Mouse (Mus musculus): ENCODE measurements around the gene Focad.
"Not testable (repeated sequence)": the region's sequence is repeated elsewhere in the genome, so short reads cannot be mapped to it uniquely, and the experiment has no call there.

The Focad gene

DNA sequence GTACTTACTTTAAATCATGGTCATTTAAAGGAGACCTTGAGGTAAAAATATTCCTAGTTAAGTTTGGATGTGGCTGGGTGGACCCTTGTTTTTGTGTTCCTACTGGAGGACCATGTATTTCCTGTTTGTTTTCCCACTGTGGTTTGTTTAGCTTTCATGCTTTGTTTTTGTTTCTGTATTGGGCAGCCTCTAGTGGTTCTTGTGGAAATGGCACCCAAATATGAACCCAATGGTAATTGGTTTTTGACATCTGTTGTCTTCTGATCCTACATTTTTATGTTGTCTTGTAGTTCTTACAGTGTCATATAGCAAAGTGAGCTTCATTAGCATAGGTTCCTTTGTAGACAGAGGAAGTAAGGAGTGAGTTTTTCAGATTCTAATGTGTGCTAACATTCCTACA lies 207.9 kb downstream of the Focad start:
- peak; percentile 20 for DNase-seq (ENCODE audit: low spot score)

DNA sequence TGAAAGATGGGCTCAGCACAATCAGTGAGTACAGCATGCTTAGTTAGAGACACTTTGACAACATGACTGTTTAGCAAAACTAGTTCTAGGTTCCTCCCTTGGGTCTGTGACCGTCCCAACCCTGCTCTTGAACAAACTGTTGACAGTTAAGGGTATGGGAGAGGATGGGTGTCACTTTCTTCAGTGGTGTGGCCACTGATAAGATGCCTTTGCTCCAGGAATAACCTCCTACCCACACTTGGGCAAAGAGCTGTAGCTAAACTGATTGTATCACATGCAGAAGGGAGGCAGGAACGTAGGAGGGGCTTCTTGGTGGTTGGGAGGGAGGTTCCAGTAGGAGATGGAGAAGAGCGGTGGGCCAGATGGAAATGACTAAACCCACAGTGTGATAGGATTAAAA lies 213.3 kb downstream of the Focad start:
- no peak for DNase-seq (ENCODE audit: low spot score)

DNA sequence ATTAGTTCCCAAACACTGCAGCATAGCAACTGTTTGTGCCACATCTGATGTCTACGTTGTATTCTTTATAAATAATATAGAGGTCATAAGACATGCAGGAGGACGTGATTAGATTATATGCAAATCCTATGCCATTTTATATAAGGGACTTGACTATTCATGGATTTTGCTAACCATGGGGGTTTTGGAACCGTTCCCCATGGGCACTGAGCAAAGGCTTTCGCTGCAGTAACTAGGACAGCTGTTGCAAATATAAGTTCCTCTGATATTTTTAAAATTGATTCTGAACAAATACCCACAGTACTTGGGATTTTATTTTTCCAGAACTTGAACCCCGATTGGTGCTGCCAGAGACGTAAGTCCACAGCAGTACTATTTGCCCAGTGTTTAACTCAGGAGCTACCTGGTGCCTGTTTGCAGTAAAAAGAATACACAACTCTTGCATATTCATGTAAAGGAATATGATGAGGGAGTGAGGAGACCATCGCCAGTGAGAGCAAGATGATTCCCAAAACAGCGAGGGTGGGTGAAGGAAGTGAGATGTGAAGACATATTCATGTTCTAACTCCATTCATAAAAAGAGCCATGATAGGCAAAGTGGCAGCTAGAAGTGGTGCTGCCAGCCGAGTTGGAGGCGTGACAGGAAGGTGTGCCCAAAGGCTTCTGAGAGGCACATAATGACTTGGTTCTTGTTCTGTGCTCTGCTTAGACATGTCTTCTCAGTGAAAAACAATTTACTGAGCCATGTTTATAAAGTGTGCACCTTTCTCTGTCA lies 214.1 kb downstream of the Focad start:
- no peak for DNase-seq (ENCODE audit: low spot score)

DNA sequence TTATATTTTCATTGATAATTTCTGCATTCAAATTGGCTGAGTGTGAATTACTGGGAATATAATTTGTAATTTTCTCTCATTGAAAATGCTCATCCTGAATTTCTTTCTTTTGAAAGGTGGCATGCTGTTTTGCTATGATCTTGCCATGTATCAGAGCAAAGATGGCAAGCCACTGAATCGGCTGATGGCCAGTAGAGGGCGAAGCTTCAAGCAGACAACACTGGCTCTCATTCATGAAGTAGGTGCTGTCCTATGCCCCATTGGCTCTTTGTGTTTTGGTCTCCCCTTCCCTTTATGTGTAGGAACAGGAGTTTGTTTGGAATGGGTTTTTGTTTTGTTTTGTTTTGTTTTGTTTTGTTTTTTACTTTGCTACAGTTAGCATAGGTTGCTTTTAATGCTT lies 215.2 kb downstream of the Focad start:
- DNase-seq (ENCODE audit: low spot score): peak; percentile 39

DNA sequence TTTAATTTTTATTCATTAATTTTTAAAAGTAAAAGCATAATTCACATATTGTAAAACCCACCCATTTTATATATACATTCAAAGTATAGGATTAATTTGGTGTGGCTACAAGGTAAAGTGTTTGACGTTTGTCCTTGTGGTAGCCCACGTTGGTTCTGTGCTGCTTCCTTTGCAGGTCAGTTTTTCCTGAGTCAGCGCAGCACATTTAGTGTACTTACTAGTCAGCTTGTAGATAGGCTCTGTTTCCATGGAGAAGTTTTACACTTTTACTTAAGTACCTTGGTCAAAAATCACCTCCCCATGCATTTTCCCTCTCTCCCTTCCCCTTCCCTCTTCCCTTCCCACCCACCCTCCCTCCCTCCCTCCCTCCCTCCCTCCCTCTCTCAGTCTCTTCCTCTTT lies 220.5 kb downstream of the Focad start:
- DNase-seq (ENCODE audit: low spot score): no peak

DNA sequence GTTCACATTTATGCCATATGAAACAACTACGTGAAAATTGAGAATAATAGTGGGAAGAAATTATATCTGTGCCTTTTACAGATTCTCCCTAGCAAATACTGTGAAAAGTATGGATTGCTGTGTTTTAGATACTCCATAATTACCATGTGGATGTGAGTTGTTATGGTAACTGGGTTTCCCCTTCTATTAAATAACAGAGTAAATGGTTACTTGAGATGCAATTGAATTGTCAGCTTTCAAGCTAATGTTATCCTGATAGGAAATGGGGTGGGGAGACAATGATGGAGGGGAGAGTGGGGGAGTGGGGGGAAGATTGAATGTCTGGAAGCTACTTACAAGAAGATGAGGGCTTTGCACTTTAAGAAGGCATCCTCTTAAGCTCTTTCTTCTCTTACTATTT lies 225.6 kb downstream of the Focad start:
- no peak for DNase-seq (ENCODE audit: low spot score)

DNA sequence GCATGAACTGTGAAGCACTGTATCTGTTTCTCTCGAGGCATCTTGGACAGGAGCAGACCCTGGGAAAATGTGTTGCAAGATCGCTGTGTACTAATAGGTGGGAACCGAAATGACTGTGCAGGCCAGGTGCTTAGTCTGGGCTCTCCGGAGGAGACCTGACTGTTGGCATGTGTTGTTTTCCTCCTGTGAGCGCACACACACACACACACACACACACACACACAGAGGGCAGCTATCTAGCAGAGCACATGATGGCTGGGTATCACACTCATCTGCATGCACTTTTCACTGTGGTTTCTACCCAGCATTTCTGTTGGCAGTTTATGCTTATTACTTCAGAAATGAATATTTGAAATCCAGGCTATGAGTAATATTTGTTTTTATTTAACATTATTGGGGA lies 231.0 kb downstream of the Focad start:
- DNase-seq (ENCODE audit: low spot score): no peak

DNA sequence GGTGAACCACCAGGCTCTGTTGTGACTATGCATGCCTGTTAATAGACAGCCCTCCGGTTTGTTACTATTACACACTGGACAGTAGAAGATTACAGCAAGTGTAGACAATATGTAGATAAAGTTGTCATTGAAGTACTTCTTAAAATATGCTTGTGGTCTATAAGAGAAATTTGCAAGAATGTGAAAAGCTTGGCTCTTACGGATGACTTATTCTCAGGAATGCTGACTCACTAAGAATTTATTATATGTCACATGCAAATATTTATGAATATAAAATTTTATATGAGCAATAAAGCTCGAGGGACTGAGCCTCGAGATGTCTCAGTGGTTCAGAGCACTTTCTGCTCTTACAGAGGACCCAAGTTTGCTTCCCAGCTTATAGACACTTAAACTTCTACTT lies 240.1 kb downstream of the Focad start:
- DNase-seq (ENCODE audit: low spot score): no peak

DNA sequence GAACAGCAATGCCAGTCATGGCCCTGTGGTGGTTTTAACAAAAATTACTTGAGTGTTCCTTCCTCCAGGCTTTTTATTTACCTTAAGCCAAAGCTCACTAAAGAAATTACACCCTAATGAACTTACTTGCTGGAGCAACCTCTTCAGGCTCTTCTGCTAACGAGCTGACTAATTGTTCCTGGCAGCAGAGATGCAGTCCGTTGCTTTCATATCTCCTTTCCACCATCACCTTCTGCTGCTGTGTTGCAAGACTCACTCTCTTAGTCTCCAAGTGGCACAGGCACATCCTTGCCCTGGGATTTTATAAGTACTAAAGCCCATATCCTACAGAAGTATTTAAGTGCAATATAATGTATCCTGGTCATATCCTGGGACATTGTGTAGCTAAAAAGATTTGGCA lies 242.3 kb downstream of the Focad start:
- peak; percentile 12 for DNase-seq (ENCODE audit: low spot score)

DNA sequence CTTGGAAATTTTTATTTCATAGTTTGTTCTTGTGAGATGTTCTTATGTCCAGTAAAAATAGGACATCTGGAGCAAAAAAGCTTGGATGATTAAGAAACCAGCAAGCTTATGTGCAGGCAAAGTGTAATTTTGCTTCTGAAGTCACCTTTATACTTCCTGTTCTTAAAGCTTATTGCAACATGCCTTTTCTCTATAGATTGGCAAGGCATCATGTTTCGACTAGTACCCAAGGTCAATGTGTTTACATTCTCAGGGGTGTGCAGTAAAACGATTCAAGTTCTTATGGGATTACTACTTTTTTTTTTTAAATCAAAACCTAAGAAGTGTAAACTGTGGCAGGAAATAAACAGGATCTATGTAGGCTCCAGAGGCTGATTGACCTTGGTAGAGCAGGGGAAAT lies 242.9 kb downstream of the Focad start:
- DNase-seq (ENCODE audit: low spot score): no peak

DNA sequence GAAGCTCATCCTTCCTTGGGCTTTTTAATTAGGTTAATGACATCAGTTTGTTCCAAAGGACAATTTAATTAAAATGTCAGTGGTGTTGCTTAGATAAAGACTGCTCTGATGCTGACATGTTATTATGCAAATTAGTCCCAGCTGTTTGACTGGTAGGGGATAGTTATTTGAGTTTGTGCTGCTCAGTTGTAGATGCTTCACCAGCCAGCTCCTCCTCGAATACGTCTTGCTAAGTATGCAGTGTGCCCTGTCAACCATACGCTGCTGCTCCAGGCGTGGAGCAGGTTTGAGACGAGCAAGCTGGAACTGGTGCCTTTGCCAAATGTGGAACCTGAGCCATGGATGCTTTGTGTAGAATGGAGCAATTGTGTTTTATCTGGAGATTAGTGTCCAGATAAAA lies 243.7 kb downstream of the Focad start:
- peak; percentile 27 for DNase-seq (ENCODE audit: low spot score)

DNA sequence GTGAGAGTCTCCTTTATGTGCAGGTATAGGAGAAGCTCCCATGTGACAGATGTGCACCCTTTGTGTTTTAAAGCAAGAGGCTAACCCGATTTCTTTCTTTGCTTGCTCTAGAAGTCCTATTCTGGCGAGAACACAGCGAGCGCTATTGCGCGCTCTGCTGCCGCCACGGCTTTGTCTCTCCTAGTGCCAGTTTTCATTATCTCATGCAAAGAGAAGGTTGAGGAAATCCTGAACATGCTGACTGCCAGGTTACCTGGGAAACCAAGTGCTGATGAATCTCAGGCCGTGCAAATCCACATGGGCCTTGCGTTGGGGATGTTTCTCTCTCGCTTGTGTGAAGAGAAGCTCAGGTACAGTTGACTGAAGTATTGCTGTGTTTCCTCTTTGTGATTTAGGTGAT lies 250.0 kb downstream of the Focad start:
- DNase-seq (ENCODE audit: low spot score): no peak

DNA sequence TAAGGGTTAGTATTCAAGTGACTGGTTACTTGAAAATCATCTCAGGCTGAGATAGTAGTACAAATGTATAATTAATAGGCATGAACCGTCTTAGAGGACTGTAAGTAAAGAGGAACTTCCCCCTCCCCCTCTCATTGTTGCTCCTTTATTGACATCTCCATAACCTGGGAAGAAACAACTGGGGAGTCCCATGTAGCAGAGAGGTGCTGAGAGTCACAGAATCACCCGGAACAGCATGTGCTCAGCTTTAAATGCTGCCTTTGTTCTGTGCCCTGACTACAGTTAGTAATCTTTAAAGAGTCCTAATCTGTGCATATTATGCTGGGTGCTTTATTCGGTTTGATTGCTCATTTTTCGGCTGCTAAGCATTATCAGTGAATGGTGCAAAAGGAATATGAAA lies 250.6 kb downstream of the Focad start:
- no peak for DNase-seq (ENCODE audit: low spot score)

DNA sequence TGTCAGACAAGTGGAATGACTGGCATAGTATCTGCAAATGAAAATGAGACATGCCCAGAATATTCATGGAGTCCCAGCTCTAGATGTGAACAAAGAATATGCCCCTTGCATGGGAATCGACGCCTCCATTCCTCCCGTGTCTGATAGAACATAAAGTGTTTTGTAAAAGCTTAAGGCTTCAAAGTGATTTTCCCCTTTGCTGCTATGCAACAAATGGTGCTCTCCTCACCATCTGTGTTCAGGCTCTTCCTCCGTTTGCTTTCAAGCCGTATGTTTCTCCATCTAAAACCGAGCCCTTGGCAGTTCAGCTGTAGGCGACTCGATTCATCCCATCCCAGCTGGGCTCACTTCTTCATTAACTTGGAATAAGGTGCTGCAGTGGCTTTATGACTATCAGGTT lies 251.5 kb downstream of the Focad start:
- DNase-seq (ENCODE audit: low spot score): no peak

DNA sequence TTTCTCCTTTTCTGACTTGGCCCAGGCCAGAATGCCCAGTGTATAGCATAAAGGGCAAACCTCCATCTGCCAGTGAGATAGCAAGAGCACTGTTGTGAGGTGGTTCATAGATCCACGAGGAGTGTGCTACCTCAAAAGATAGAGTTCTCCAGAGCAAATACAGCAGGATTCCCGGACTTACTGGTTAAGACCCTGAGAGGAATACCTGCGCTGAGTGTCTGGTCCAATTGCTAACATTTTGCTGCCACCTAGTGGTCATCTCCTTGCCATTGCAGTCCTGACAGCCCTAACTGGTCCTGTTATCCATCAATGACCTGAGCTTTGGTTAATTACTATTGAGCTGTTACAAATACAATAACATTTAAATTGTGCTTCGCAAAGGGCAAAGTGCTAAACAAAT lies 256.5 kb downstream of the Focad start:
- peak; percentile 79 for DNase-seq (ENCODE audit: low spot score)

DNA sequence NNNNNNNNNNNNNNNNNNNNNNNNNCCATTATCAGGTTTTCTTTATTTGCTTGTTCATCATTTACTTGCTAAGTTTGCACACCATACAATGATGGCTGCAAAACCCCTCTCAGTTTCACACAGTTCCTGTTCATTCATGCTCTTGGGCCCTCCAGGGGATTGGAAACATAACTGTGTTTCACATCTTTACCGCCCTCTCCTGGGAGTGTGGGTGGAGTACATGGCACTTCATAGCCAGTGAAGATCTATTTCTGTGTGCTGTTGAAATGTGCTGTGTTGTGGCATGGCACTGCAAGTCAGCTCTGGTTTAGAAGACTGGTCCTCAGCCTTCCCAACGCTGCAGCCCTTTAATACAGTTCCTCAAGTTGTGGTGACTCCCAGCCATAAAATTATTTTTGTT lies 262.2 kb downstream of the Focad start:
- no peak for DNase-seq (ENCODE audit: low spot score)

DNA sequence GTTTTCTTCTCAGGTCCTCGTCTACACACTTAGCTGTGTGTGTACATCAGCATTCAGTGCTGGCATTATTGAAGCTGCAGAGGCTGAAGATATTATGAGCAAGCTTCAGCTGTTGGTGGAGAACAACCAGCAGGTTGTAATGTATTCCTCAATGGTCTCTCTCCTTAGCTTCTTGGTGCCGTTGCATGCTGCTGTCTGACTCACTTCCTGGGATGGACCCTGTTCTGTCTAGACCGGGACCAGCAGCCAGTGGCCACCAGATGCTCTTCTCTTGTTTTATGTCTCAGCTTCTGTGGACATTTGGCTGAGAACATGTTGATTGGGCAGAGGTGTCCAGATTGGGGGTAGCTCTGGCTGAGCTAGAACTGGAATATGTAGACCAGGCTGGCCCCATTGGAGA lies 263.0 kb downstream of the Focad start:
- no peak for DNase-seq (ENCODE audit: low spot score)

DNA sequence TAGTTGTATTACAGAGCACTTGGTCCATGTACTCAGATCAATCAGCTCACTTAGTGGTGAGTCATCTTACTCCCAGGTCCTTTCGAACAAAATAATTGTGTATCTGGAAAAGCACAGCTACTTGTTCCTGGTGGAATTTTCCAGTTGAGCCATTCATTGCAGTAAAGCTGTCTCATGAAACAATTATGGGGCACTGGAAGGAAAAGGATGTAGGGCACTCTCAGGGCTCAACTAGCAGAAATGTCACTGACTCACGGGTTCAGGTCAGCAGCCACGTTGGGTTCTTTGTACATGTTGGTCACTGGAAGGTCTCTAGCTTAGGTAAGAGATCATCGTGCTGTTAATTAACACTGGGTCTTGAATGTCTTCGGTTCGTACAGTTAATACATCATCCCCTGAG lies 275.5 kb downstream of the Focad start:
- DNase-seq (ENCODE audit: low spot score): no peak

DNA sequence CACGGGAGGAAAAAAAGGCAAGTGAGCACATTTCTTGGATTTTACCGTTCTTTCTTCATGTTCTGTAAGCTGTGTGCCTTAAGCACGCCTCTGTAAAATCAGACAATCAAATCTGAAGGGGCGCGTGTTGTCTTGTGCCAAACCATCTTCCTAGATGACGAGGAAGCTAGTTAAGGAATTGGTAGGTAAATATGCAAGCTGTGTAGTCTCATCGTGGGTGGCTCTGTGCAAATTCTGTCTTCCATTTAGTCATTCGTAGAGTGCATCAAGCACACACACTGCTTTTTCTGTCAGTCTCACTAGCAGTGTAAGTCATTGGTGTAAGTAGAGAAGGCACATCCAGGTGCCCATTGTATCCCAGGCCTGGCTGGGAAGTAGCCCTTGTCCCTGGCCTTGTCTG lies 276.4 kb downstream of the Focad start:
- no peak for DNase-seq (ENCODE audit: low spot score)

DNA sequence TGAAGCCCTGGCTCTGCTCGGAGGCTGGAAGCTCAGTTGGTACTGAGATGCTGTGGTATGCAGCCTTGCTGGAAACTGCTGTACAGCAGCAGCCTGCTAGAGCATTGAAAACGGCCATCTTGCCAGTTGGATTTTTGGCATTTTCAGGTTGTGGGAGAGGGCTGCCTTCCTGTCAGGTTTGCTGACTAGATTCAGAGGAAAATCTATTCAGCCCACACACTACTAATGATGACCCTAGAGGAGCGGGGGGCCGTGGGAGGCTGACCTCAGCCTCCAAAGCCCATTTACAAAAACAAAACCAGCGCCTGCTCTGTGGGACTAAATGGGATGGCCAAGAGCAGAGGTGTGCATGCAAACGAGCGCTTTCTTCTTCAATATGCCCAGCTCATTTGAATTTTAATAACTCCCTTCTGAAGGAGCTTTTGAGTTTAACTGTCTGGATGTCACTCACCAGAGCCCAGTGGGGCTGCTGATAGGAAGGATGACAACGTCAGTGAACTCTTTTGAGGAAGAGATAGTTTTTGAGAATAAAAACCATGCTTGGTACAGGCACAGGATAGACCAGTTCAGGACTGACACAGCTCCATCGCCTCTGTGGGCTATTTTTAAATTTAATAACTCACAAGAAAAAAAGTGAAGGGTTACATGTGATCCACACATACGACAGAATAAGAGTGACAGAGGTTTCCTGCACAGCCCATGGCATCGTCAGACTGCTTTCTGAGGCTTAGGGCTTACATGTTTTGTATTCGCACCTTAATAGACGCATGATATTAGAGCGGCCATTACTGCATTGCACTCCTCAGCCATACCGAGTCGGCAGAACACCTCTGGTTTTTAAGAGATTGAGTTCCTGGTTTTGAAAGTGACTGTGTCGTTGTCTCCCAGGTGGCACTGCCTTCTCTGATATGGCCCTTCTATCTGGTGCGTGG lies 278.1 kb downstream of the Focad start:
- no peak for DNase-seq (ENCODE audit: low spot score)

DNA sequence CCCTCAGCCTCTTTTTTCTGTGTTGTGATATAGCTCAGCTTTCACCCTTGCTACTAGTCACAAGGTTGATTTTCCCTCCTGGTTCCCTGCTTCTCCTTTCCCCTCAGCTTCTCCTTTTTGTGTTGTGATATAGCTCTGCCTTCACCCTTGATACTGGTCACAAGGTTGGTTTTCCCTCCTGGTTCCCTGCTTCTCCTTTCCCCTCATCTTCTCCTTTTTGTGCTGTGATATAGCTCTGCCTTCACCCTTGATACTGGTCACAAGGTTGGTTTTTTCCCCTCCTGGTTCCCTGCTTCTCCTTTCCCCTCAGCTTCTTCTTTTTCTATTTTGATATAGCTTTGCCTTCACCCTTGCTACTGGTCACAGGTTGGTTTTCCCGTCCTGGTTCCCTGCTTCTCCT lies 295.6 kb downstream of the Focad start:
- no peak for DNase-seq (ENCODE audit: low spot score)

DNA sequence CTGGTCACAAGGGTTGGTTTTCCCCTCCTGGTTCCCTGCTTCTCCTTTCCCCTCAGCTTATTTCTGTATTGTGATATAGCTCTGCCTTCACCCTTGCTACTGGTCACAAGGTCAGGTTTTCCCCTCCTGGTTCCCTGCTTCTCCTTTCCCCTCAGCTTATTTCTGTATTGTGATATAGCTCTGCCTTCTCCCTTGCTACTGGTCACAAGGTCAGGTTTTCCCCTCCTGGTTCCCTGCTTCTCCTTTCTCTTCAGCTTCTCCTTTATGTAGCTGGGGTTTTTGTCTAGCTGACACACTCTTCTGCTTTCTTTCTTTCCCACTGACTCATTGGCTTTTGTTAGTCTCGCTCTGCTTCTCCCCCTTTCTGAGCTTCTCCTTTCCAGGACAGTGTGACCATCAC lies 296.2 kb downstream of the Focad start:
- DNase-seq (ENCODE audit: low spot score): not testable (repeated sequence)

DNA sequence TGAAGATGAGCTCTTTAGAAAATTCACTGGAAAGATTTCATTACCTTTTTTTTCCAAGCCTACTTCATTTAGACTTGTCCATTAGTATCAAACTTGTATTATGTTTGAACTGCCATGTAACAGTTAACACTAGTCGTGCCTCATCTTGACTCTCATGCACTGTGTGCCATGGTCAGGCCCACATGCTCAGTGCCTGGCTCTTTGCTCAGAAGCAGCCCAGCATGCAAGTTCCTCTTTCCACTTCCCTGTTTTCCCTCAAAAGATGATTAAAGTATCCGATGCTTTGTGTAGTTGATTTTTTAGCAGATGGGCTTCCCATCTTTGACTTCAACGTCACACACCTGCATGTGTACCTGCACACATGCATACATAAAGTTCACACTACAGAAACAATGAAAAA lies 301.3 kb downstream of the Focad start:
- no peak for DNase-seq (ENCODE audit: low spot score)

All from MN1 (cell line).